Mouse (Mus musculus) WW6 (cell line): Measurements from ENCODE around the gene Csf2rb.

Experiments
- DNase-seq: peaks from one replicate; pipeline ENCODE4 v3.0.0-alpha.2; 2013; ENCODE audit warnings: low read depth, low spot score

Gene Csf2rb

GRCm38 (mm10) chr15:78378556-78378955 lies 53.0 kb downstream of the Csf2rb start:
- DNase-seq = no peak

GRCm38 (mm10) chr15:78380208-78380607 lies 54.7 kb downstream of the Csf2rb start:
- no peak for DNase-seq

GRCm38 (mm10) chr15:78380741-78381140 lies 55.2 kb downstream of the Csf2rb start:
- no peak for DNase-seq

- no peak for DNase-seq
Observed at GRCm38 (mm10) chr15:78382115-78382514, 56.6 kb downstream of the Csf2rb start.

GRCm38 (mm10) chr15:78383450-78384219 lies 58.1 kb downstream of the Csf2rb start:
- DNase-seq = no peak

- no peak for DNase-seq
Observed at GRCm38 (mm10) chr15:78384220-78385116, 58.9 kb downstream of the Csf2rb start.

- no peak for DNase-seq
Observed at GRCm38 (mm10) chr15:78385564-78385963, 60.0 kb downstream of the Csf2rb start.

GRCm38 (mm10) chr15:78390855-78391254 lies 65.3 kb downstream of the Csf2rb start:
- no peak for DNase-seq

GRCm38 (mm10) chr15:78395478-78395962 lies 70.0 kb downstream of the Csf2rb start, which contains the start of gene Tex33:
Gene Tex33, minus strand, starts transcription at chr15:78395912.
- no peak for DNase-seq

GRCm38 (mm10) chr15:78401345-78401744 lies 75.8 kb downstream of the Csf2rb start:
- DNase-seq = no peak

- no peak for DNase-seq
Observed at GRCm38 (mm10) chr15:78401921-78402320, 76.4 kb downstream of the Csf2rb start.

GRCm38 (mm10) chr15:78402423-78402822 lies 76.9 kb downstream of the Csf2rb start:
- DNase-seq = no peak

- DNase-seq = no peak
Observed at GRCm38 (mm10) chr15:78403301-78403741, 77.8 kb downstream of the Csf2rb start.
